Mouse (Mus musculus) hindbrain, embryonic 11.5 days (tissue): ENCODE results near the gene Mrpl58. TPM values are rescaled to one million over a fixed set of nuclear protein-coding genes. Genes with fewer than 3 reads are reported as not detected.

Experiments used
- ATAC-seq: fragments of 200-750 bp; cut with Nextera tagmentation; 2 replicates; pipeline ENCODE4 v1.8.0; 2017; ENCODE audit warnings: mild to moderate bottlenecking, moderate TSS enrichment, moderate library complexity; ENCODE audit not compliant: low FRiP score
- DNase-seq: peaks from one replicate; pipeline ENCODE4 v3.0.0-alpha.2; 2015; ENCODE audit warnings: low spot score
- H3K27ac ChIP-seq: fragments of 300-500 bp; sonication (generic); 2 replicates; pipeline ENCODE4 v1.5.1; 2014; ENCODE audit warnings: mild to moderate bottlenecking, low read depth, low read length
- H3K27me3 ChIP-seq: fragments of 300-500 bp; sonication (generic); 2 replicates; pipeline ENCODE4 v1.6.1; 2014; ENCODE audit warnings: mild to moderate bottlenecking, low read length, moderate library complexity, mixed read lengths; ENCODE audit not compliant: control insufficient read depth, insufficient read depth
- H3K36me3 ChIP-seq: fragments of 300-500 bp; sonication (generic); 2 replicates; pipeline ENCODE4 v1.6.1; 2014; ENCODE audit warnings: mild to moderate bottlenecking, low read length, moderate library complexity, mixed read lengths; ENCODE audit not compliant: control insufficient read depth, insufficient read depth
- H3K4me1 ChIP-seq: fragments of 300-500 bp; sonication (generic); replicated peaks from 2 replicates; pipeline ENCODE4 v1.6.1; 2014; ENCODE audit warnings: low read length, mixed read lengths; ENCODE audit not compliant: control insufficient read depth, insufficient read depth
- H3K4me2 ChIP-seq: fragments of 300-500 bp; sonication (generic); replicated peaks from 2 replicates; pipeline ENCODE4 v1.6.1; 2014; ENCODE audit warnings: mild to moderate bottlenecking, low read depth, low read length
- H3K4me3 ChIP-seq: fragments of 300-500 bp; sonication (generic); 2 replicates; pipeline ENCODE4 v1.5.1; 2014; ENCODE audit warnings: low read depth, low read length
- H3K9ac ChIP-seq: fragments of 300-500 bp; sonication (generic); 2 replicates; pipeline ENCODE4 v1.6.1; 2014; ENCODE audit warnings: low read depth, low read length
- H3K9me3 ChIP-seq: fragments of 300-500 bp; sonication (generic); 2 replicates; pipeline ENCODE4 v1.6.1; 2016; ENCODE audit warnings: low read length; ENCODE audit not compliant: control insufficient read depth
- WGBS: fragments of 180-500 bp; shearing (Covaris S2); extraction: QIAGEN DNeasy Blood & Tissue Kit; methylation state at CpG from one replicate; pipeline ENCODE4 v1.1.7; 2014; 5-methylcytosine and 5-hydroxymethylcytosine counted together
- polyA plus RNA-seq: library from polyadenylated mRNA; unstranded; fragments of >200 nt; fragmentation: Nextera tagmentation; extraction: Ambion mirVana; gene quantifications from 2 replicates; pipeline ENCODE4 v1.2.1, GENCODE M21; 2014

Mrpl58 gene
- polyA plus RNA-seq, 1 experiment from 2014 or later, result 226 TPM

DNA sequence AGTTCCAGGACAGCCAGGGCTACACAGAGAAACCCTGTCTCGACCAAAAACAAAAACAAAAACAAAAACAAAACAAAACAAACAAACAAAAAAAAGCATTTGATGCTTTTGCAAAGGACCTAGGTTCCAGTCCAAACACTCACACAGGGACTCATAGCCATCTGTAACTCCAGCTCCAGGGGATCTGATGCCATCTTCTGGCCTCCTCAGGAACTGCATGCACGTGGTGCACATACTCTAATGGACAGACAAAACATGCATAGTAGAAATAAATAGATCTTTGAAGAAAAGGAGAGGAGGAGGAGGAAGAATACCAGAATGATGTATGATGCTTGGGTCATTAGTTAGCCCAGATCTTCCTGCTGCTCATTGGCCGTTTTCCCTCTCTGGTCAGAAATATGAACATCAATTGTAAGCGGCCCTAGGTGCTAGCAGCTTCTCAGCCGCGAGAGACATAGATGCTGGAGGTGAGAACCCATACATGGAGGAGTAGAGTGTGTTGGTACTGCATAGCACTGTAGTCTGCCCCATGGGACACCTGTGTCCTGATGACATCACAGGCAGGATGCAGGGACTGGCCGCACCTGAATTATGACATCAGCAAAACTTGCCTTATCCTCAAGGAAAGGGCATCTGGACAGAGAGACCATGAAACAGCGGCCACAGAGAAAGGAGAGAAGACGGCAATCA is 36.5 kb downstream of the Mrpl58 start, which contains the start of gene Trim80:
Trim80 (plus strand) TSS at position 640 of the 690 bp plus-strand sequence.
- DNase-seq (no peak), ATAC-seq (no peak)
- Histone ChIP-seq H3K4me2 (no peak within 1 kb of the TSS), H3K4me1 (peaks cover 8% of the 10 kb centered on the region; the same call in 1 of the 2 replicates), H3K36me3 (no peaks in the 10 kb centered on the region), H3K9ac (no peak within 1 kb of the TSS), H3K4me3 (no peak within 1 kb of the TSS), H3K27me3 (no peaks in the 10 kb centered on the region), H3K9me3 (no peaks in the 10 kb centered on the region), H3K27ac (no peak within 1 kb of the TSS)
- WGBS, result 92% methylated on average over 9 of the region's 9 CpGs

DNA sequence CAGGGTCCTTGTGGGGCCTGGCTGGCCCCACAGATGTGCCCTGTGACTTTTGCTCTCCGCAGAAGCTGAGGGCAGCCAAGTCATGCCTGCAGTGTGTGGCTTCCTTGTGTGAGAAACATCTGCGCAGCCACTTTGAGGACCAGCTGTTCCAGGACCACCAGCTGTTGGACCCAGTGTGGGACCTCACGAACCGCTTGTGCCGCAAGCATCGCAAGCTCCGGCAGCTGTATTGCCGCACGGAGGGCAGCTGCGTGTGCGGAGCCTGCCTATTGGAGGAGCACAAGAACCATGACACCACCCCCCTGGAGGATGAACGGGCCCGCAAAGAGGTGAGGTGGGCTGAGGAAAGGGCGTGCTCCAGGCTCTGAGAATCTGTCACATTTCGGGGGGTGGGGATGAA is 37.9 kb downstream of the Mrpl58 start:
- H3K4me1 ChIP-seq, result no peaks in the 10 kb centered on the region; the same call in 1 of the 2 replicates
- H3K9ac ChIP-seq, result no peak overlapping the region
- H3K9me3 ChIP-seq, result no peaks in the 10 kb centered on the region
- no peak overlapping the region for H3K27ac ChIP-seq
- H3K27me3 ChIP-seq, result no peaks in the 10 kb centered on the region
- no peak overlapping the region for H3K4me2 ChIP-seq
- no peaks in the 10 kb centered on the region for H3K36me3 ChIP-seq
- no peak overlapping the region for H3K4me3 ChIP-seq
- no peak for ATAC-seq
- no peak for DNase-seq
- 54% methylated on average over 15 of the region's 15 CpGs for WGBS

DNA sequence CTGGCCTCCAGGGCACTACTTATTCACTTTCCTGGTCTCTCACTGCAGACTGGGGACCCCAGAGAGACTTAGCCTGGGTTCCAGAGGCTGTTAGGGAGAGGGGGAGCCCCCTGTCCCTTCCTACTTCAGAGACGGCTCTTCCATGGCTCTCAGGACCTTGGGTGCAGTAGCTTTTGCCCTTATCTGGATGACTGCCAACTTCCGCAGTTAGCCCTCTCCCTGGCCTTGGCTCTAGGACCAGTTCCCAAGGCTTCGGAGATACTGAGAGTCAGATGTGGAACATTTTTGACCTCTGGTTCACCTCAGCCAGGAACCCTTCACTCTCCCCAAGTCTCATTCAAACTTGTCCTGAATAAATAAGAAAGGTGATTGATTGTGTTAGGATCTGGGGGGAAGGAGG is 43.4 kb downstream of the Mrpl58 start:
- DNase-seq, result no peak
- no peaks in the 10 kb centered on the region for H3K36me3 ChIP-seq
- no peak overlapping the region for H3K9ac ChIP-seq
- H3K4me1 ChIP-seq, result no peaks in the 10 kb centered on the region
- no peak overlapping the region for H3K4me3 ChIP-seq
- WGBS, result 69% methylated on average over 3 of the region's 3 CpGs
- no peak for ATAC-seq
- H3K9me3 ChIP-seq, result no peaks in the 10 kb centered on the region
- no peak overlapping the region; the same call in 1 of the 2 replicates for H3K4me2 ChIP-seq
- H3K27ac ChIP-seq, result no peak overlapping the region
- no peaks in the 10 kb centered on the region for H3K27me3 ChIP-seq

DNA sequence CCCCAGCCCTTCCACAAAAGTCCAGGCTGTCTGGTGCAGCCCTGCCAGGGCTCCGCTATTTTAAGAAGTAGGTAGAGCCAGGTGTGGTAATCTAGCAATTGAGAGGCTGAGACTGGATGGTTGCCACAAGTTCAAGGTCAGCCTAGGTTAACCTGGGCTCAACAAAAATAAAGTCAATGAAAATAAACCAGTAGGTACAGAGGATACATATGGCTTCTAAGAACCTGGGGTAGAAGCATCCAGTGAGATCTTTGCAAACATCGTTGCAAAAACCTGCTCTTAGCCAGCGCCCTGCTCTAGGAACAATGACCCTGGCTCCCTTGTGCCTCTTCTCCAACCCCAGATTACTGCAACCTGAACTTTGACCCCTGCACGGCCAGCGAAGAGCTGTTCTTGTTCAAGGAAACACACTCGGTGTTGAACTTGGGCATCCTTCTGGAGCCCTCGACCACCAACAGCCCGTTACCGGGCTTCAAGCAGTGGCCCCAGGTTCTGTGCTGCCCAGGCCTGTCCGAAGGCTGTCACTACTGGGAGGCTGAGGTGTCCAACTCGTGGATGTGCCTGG is 43.9 kb downstream of the Mrpl58 start:
- no peak overlapping the region for H3K4me3 ChIP-seq
- ATAC-seq, result no peak
- no peak for DNase-seq
- H3K4me2 ChIP-seq, result no peak overlapping the region
- H3K9ac ChIP-seq, result no peak overlapping the region
- no peak overlapping the region for H3K27ac ChIP-seq
- 84% methylated on average over 11 of the region's 11 CpGs for WGBS
- H3K9me3 ChIP-seq, result no peaks in the 10 kb centered on the region
- H3K4me1 ChIP-seq, result no peaks in the 10 kb centered on the region
- no peaks in the 10 kb centered on the region for H3K27me3 ChIP-seq
- no peaks in the 10 kb centered on the region for H3K36me3 ChIP-seq

DNA sequence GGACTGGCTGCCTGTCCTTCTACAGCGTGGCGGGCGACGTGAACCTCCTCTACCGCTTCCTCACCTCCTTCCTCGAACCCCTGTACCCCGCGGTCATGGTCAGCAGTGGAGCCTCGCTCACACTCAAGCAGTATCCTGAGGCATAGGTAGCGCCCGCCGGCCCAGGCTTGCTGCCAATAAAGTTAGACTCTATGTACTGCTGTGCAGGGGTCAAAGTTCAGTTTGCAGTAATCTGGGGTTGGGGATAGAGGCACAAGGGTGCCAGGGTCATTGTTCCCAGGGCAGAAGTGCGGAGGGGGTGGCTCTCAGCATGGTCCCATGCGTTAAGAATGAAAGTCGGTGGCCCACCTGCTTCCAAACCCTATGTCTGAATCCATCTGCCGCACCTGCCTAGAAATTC is 44.5 kb downstream of the Mrpl58 start:
- DNase-seq, result no peak
- Histone ChIP-seq H3K4me3 (no peak overlapping the region), H3K9ac (no peak overlapping the region), H3K4me2 (no peak overlapping the region), H3K27me3 (no peaks in the 10 kb centered on the region), H3K36me3 (no peaks in the 10 kb centered on the region), H3K9me3 (no peaks in the 10 kb centered on the region), H3K4me1 (no peaks in the 10 kb centered on the region), H3K27ac (no peak overlapping the region)
- WGBS, result 81% methylated on average over 16 of the region's 16 CpGs
- ATAC-seq, result no peak

DNA sequence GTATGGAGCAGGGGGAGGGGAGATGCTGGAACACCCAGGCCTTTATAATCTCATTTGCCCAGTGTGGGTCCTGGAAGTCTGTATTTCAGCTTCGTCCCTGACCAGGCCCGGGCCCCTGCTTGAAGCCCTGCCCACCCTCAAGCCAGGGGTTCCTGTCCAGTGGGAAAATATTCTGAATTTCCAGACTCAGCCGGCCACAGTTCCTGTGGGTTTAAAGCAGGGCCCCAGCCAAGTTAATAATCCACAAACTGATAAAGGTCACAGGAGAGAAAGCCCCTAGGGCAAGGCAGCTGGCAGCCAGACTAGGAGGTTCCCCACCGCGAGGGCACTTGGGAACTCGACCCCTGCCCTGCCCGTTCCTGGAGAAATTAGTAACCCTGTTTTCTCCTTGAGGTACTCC is 45.4 kb downstream of the Mrpl58 start:
- no peak overlapping the region for H3K9ac ChIP-seq
- H3K36me3 ChIP-seq, result no peaks in the 10 kb centered on the region
- no peaks in the 10 kb centered on the region for H3K9me3 ChIP-seq
- DNase-seq, result no peak
- no peaks in the 10 kb centered on the region for H3K27me3 ChIP-seq
- no peaks in the 10 kb centered on the region for H3K4me1 ChIP-seq
- H3K27ac ChIP-seq, result no peak overlapping the region
- ATAC-seq, result no peak
- no peak overlapping the region for H3K4me2 ChIP-seq
- 54% methylated on average over 7 of the region's 7 CpGs for WGBS
- no peak overlapping the region for H3K4me3 ChIP-seq

DNA sequence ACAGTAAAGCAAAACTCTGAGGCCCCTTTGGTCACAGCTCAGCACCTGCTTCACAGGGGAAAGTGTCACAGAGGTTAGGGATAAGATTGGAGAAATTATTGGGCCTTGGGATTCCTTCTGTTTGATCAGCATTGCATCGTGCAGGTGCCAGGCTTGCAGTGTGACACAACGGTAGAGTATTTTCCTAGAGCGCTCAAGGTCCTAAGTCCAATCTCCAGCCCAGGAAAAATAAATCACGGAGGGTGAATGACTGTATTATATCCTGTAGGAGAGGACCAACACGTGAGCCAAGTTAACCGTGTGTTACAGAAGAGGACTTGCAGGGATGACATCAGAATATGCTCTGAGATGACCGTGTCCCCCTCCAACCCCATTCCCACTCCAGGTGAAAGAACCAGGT is 46.6 kb downstream of the Mrpl58 start:
- WGBS, result 93% methylated on average over 7 of the region's 7 CpGs
- ATAC-seq, result no peak
- no peak overlapping the region for H3K27ac ChIP-seq

DNA sequence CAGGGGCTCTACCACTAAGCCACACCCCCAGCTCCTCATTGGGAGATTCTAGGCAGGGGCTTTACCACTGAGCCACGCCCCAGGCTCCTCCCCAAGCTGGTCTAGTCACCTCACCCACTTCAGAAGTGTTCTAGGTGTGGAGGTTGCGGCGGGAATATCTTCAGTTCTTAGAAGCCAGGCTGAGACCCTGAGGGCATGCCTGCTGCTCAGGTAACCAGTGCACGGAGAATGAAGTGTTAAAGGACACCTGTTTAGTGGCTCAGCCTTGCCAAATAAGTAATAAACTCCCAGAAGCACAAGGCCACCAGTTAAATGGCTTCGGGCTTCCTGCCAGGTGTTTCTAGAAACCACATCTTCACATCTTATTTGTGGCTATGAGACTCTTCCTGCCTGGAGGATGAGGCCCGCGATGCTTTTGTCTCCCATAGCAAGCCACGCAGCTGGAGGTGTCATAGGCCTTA is 48.3 kb downstream of the Mrpl58 start:
- H3K27me3 ChIP-seq, result no peaks in the 10 kb centered on the region
- H3K4me2 ChIP-seq, result no peak overlapping the region
- DNase-seq, result no peak
- H3K27ac ChIP-seq, result no peak overlapping the region
- H3K4me3 ChIP-seq, result no peak overlapping the region
- no peak for ATAC-seq
- H3K4me1 ChIP-seq, result no peaks in the 10 kb centered on the region
- H3K9ac ChIP-seq, result no peak overlapping the region
- no peaks in the 10 kb centered on the region for H3K36me3 ChIP-seq
- H3K9me3 ChIP-seq, result no peaks in the 10 kb centered on the region
- 85% methylated on average over 8 of the region's 8 CpGs for WGBS

More for the DNA sequence above, 46.6 kb downstream of the Mrpl58 start:
- Histone ChIP-seq H3K4me2 (no peak overlapping the region), H3K27me3 (no peaks in the 10 kb centered on the region), H3K4me3 (no peak overlapping the region), H3K4me1 (no peaks in the 10 kb centered on the region), H3K9ac (no peak overlapping the region), H3K36me3 (no peaks in the 10 kb centered on the region), H3K9me3 (no peaks in the 10 kb centered on the region)
- no peak for DNase-seq

DNA sequence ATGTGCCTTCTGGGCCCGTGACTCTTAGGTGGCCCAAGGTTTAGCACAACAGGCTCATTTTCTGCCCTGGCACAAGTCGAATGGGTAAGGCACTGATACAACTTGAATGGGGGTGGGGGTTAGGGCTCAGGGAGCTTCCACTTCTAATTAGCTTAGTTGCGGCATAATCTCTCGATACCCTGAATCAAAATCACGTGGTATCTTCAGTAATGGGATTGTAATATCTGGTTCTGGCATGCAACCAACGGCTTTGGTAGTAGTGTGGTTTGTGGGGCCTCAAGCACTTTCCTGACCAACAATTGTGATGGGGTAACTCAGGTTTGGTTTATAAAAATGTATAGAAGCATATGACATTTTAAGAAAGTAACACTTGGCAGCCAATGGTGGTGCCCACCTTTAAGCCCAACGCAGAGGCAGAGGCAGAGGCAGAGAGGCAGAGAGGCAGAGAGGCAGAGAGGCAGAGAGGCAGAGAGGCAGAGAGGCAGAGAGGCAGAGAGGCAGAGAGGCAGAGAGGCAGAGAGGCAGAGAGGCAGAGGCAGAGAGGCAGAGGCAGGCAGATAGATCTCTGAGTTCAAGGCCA is 48.8 kb downstream of the Mrpl58 start:
- no peak overlapping the region for H3K4me2 ChIP-seq
- WGBS, result 89% methylated on average over 7 of the region's 7 CpGs
- H3K9me3 ChIP-seq, result no peaks in the 10 kb centered on the region
- H3K9ac ChIP-seq, result no peak overlapping the region
- H3K27ac ChIP-seq, result no peak overlapping the region
- DNase-seq (no peak), ATAC-seq (no peak)
- H3K4me3 ChIP-seq, result no peak overlapping the region
- no peaks in the 10 kb centered on the region for H3K36me3 ChIP-seq
- H3K4me1 ChIP-seq, result no peaks in the 10 kb centered on the region
- no peaks in the 10 kb centered on the region for H3K27me3 ChIP-seq
